Mouse (Mus musculus) colon, adult 2 months (tissue): ENCODE measurements around the gene Ism1. TPM values are rescaled to one million over a fixed set of nuclear protein-coding genes. Genes with fewer than 3 reads are reported as not detected.

Experiments used
- polyA plus RNA-seq: library from polyadenylated mRNA; depleted of rRNA; stranded (reverse); fragments of >200 nt; gene quantifications from 2 replicates; pipeline ENCODE4 v1.2.3, GENCODE M21; 2012; rRNA removed

Ism1 gene
- 2.1 and 4.2 TPM in 2 replicates for polyA plus RNA-seq

DNA sequence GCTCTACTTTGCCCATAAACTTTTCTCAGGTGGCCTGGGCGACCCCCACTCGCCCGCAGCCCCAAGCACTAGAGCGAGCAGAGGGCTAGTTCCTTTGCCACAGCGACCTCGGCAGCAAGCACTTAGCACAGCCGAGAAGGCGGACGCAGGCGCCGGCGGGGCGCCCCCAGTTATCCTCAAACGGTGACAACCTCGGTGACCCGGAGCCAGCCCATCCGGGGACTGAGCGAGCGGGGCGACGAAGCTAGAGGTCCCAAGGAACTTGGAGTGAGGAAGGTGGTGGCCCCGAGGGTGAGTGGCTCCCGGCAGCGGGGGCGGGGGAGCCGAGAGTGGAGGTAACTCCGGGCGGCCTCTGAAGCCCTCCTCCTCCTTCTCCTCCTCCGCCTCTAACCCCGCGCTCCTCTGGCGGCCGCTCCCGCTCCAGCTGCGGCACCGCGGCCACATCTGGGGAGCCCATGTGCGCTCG, at the start of gene Ism1:
TSS of gene Ism1 (plus strand) at position 370 of the 466 bp plus-strand sequence.

Other genes with a start within 250 kb of the Ism1 start
- not detected in 2 replicates for gene Sptlc3, start 184.3 kb upstream of the Ism1 start, polyA plus RNA-seq